Mouse (Mus musculus) heart, embryonic 13.5 days (tissue): ENCODE results near the gene Ccdc83. TPM values are rescaled to one million over a fixed set of nuclear protein-coding genes. Genes with fewer than 3 reads are reported as not detected.
"Not testable (repeated sequence)": the region's sequence is repeated elsewhere in the genome, so short reads cannot be mapped to it uniquely, and the experiment has no call there.

Experiments used
- ATAC-seq: fragments of 200-750 bp; cut with Nextera tagmentation; 2 replicates; pipeline ENCODE4 v1.8.0; 2017; ENCODE audit warnings: moderate TSS enrichment; ENCODE audit not compliant: insufficient number of reproducible peaks, low FRiP score, low TSS enrichment; ENCODE audit errors: extremely low read depth
- H3K27ac ChIP-seq: fragments of 300-500 bp; sonication (generic); replicated peaks from 2 replicates; pipeline ENCODE4 v1.5.1; 2015; ENCODE audit warnings: moderate library complexity, mild to moderate bottlenecking, inconsistent platforms
- H3K27me3 ChIP-seq: fragments of 300-500 bp; sonication (generic); replicated peaks from 2 replicates; pipeline ENCODE4 v1.6.1; 2015; ENCODE audit warnings: mild to moderate bottlenecking, inconsistent platforms
- H3K36me3 ChIP-seq: fragments of 300-500 bp; sonication (generic); 2 replicates; pipeline ENCODE4 v1.6.1; 2015; ENCODE audit warnings: mild to moderate bottlenecking, inconsistent platforms
- H3K4me1 ChIP-seq: fragments of 300-500 bp; sonication (generic); 2 replicates; pipeline ENCODE4 v1.6.1; 2015; ENCODE audit warnings: inconsistent platforms
- H3K4me2 ChIP-seq: fragments of 300-500 bp; sonication (generic); 2 replicates; pipeline ENCODE4 v1.6.1; 2015; ENCODE audit warnings: inconsistent platforms, mild to moderate bottlenecking, moderate library complexity
- H3K4me3 ChIP-seq: fragments of 300-500 bp; sonication (generic); 2 replicates; pipeline ENCODE4 v1.5.1; 2015; ENCODE audit warnings: moderate library complexity, mild to moderate bottlenecking, inconsistent platforms
- H3K9ac ChIP-seq: fragments of 300-500 bp; sonication (generic); 2 replicates; pipeline ENCODE4 v1.6.1; 2015; ENCODE audit warnings: inconsistent platforms, mild to moderate bottlenecking, moderate library complexity
- H3K9me3 ChIP-seq: fragments of 300-500 bp; sonication (generic); 2 replicates; pipeline ENCODE4 v1.6.1; 2016; ENCODE audit warnings: inconsistent platforms
- WGBS: fragments of 180-500 bp; shearing (Covaris S2); methylation state at CpG from one replicate; pipeline ENCODE4 v1.1.7; 2015; ENCODE audit warnings: mixed read lengths; 5-methylcytosine and 5-hydroxymethylcytosine counted together
- polyA plus RNA-seq: library from polyadenylated mRNA; unstranded; fragments of >200 nt; fragmentation: Nextera tagmentation; extraction: Ambion mirVana; gene quantifications from 2 replicates; pipeline ENCODE4 v1.2.1, GENCODE M21; 2015

Gene Ccdc83
- polyA plus RNA-seq, 1 experiment from 2014 or later, result not detected

DNA sequence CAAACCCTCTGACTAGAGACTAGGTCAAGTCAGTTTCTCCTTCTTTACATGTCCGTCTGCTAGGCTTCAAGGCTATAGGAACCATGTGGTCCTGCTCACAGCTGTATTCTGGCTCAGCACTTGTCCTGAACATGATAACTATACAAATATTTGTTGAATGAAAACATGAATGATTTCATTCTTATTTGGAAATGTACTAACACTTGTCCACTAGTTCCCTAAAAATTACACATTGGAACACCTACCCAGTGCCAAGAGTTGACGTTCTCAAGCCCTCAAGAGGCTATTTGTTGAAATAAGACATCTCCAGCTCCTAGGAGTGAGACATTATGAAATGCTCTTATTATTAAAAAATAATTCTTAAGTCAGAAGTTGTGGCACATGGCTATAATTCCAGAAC lies 6.9 kb downstream of the Ccdc83 start:
- 69% methylated on average over 2 of the region's 2 CpGs for WGBS

DNA sequence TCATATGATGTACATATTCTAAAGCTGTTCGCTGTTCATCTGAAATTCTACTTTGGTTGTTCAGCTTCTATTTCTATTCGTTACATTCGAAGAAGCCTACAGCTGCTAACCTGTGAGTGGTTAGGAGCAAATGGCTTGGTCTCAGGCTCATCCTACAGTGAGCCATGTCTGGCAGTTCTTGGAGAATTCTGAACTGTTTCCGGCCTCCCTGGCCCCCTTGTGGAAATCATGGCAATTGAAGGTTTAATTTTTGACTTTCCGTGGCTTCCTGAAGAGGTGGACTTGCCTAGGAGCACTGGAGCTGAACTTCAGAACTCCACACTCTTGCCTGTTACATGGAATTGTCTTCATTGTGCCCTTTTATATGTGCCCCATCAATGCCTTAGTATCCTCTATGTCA lies 12.6 kb downstream of the Ccdc83 start:
- no peaks in the 10 kb centered on the region for H3K9me3 ChIP-seq
- no peak overlapping the region for H3K27ac ChIP-seq
- no peaks in the 10 kb centered on the region for H3K4me1 ChIP-seq
- no peak for ATAC-seq
- no peak overlapping the region for H3K4me3 ChIP-seq
- WGBS, result 55% methylated on average over 5 of the region's 5 CpGs
- no peaks in the 10 kb centered on the region for H3K27me3 ChIP-seq
- H3K4me2 ChIP-seq, result no peak overlapping the region
- H3K9ac ChIP-seq, result no peak overlapping the region
- no peaks in the 10 kb centered on the region for H3K36me3 ChIP-seq

More for the DNA sequence above, 6.9 kb downstream of the Ccdc83 start:
- no peaks in the 10 kb centered on the region for H3K4me1 ChIP-seq
- H3K9me3 ChIP-seq, result no peaks in the 10 kb centered on the region
- no peak overlapping the region for H3K27ac ChIP-seq
- H3K4me3 ChIP-seq, result no peak overlapping the region
- no peak overlapping the region for H3K9ac ChIP-seq
- no peaks in the 10 kb centered on the region for H3K27me3 ChIP-seq
- no peak for ATAC-seq
- no peaks in the 10 kb centered on the region for H3K36me3 ChIP-seq
- H3K4me2 ChIP-seq, result no peak overlapping the region

GRCm38 (mm10) chr7:90243643-90244042 lies 21.9 kb downstream of the Ccdc83 start:
- no peak overlapping the region for H3K4me2 ChIP-seq
- no peaks in the 10 kb centered on the region for H3K4me1 ChIP-seq
- ATAC-seq, result no peak
- no peaks in the 10 kb centered on the region for H3K27me3 ChIP-seq
- no peak overlapping the region for H3K4me3 ChIP-seq
- WGBS, result 58% methylated on average over 5 of the region's 5 CpGs
- no peak overlapping the region for H3K27ac ChIP-seq
- no peaks in the 10 kb centered on the region for H3K36me3 ChIP-seq
- no peaks in the 10 kb centered on the region for H3K9me3 ChIP-seq
- no peak overlapping the region for H3K9ac ChIP-seq

DNA sequence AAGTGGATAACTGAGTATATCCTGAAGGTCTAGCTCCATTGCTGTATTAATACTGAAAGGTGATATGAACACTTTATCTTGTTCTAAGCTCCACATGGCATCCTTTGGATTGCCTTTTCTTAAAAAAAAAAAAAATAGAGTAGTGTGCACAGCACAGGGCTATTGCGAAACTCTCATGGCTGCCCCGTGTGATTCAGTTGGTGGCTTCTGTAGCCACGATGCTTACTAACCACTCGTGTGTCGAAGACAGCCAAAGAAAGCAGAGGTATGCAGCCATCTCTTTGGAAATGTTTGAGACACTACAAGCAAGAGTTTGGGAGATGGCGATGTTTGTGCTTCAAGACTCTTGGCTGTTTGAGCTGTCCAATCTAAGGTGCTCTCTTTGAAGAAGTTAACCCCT lies 22.4 kb downstream of the Ccdc83 start:
- Histone ChIP-seq H3K27me3 (no peaks in the 10 kb centered on the region), H3K9me3 (no peaks in the 10 kb centered on the region), H3K4me3 (no peak overlapping the region), H3K9ac (no peak overlapping the region), H3K27ac (no peak overlapping the region), H3K36me3 (no peaks in the 10 kb centered on the region), H3K4me1 (no peaks in the 10 kb centered on the region), H3K4me2 (no peak overlapping the region)
- 78% methylated on average over 6 of the region's 6 CpGs for WGBS
- ATAC-seq, result no peak

GRCm38 (mm10) chr7:90236289-90236905 lies 29.2 kb downstream of the Ccdc83 start:
- no peak overlapping the region for H3K4me3 ChIP-seq
- ATAC-seq, result no peak
- H3K36me3 ChIP-seq, result no peaks in the 10 kb centered on the region
- H3K4me2 ChIP-seq, result no peak overlapping the region
- H3K27me3 ChIP-seq, result no peaks in the 10 kb centered on the region
- no peaks in the 10 kb centered on the region for H3K9me3 ChIP-seq
- no peaks in the 10 kb centered on the region for H3K4me1 ChIP-seq
- WGBS, result 58% methylated on average over 4 of the region's 4 CpGs
- no peak overlapping the region for H3K27ac ChIP-seq
- H3K9ac ChIP-seq, result no peak overlapping the region

DNA sequence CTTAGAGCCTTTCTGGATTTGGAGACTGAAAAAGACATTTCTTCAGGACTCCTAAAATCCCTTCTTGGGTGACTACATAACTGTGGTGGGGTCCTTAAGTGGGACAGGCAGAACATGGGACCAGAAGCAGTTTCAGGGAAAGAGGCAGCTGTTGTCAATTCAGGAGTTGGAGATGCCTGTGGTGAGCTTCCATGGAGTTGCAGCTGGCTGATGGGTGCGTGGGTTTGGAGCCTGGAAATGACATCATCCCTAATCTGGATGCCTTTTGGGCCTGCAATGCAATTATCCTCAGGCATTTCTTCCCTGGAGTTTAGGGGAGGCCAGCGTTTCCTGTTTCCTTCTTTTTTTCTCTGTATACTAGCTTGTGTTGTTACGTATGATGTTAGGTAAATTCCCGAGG lies 31.7 kb downstream of the Ccdc83 start:
- Histone ChIP-seq H3K36me3 (no peaks in the 10 kb centered on the region), H3K9ac (no peak overlapping the region), H3K27me3 (no peaks in the 10 kb centered on the region), H3K9me3 (no peaks in the 10 kb centered on the region), H3K4me2 (no peak overlapping the region), H3K27ac (peak overlapping the region; percentile 42; the same call in 1 of the 2 replicates), H3K4me1 (no peaks in the 10 kb centered on the region), H3K4me3 (no peak overlapping the region)
- 38% methylated on average over 4 of the region's 4 CpGs for WGBS
- ATAC-seq, result no peak

DNA sequence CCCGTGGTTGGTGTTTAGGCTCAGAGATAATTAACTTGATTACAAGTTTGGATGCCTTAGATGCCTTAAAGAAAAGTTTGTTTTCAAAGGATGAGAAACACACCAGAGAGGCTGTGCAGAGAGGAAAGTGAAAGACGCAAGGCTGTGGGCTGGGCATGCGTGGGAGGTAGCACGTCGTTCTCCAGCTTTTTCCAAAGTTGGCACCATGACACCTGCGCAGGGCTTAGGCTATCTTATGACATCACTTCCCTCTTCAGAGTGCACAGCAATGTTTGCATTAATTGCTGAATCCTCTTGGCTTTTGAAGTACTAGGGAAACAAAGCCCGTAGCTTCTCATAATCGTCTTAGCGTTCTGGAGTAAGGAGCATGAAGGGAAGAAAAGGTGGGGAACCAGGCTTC lies 34.1 kb downstream of the Ccdc83 start:
- no peaks in the 10 kb centered on the region for H3K4me1 ChIP-seq
- H3K9me3 ChIP-seq, result no peaks in the 10 kb centered on the region
- H3K4me2 ChIP-seq, result no peak overlapping the region
- H3K4me3 ChIP-seq, result no peak overlapping the region
- H3K27ac ChIP-seq, result no peak overlapping the region
- no peak overlapping the region for H3K9ac ChIP-seq
- WGBS, result 69% methylated on average over 9 of the region's 9 CpGs
- no peak for ATAC-seq
- H3K36me3 ChIP-seq, result no peaks in the 10 kb centered on the region
- H3K27me3 ChIP-seq, result no peaks in the 10 kb centered on the region

- H3K4me2 ChIP-seq, H3K4me1 ChIP-seq, H3K27me3 ChIP-seq, H3K36me3 ChIP-seq, H3K27ac ChIP-seq, ATAC-seq, H3K9me3 ChIP-seq, H3K9ac ChIP-seq, H3K4me3 ChIP-seq: not testable (repeated sequence)
Observed at GRCm38 (mm10) chr7:90228884-90229283, 36.7 kb downstream of the Ccdc83 start.

- Histone ChIP-seq H3K27me3 (no peaks in the 10 kb centered on the region), H3K4me1 (no peaks in the 10 kb centered on the region), H3K9ac (no peak overlapping the region), H3K36me3 (no peaks in the 10 kb centered on the region), H3K9me3 (no peaks in the 10 kb centered on the region), H3K4me2 (no peak overlapping the region), H3K4me3 (no peak overlapping the region), H3K27ac (no peak overlapping the region)
- WGBS, result 73% methylated on average over 4 of the region's 4 CpGs
- ATAC-seq, result no peak
Observed at GRCm38 (mm10) chr7:90228075-90228474, 37.5 kb downstream of the Ccdc83 start.

- H3K4me3 ChIP-seq, result no peak overlapping the region
- H3K27me3 ChIP-seq, result no peaks in the 10 kb centered on the region
- no peak for ATAC-seq
- 70% methylated on average over 2 of the region's 2 CpGs for WGBS
- H3K27ac ChIP-seq, result no peak overlapping the region
- H3K4me1 ChIP-seq, result no peaks in the 10 kb centered on the region
- no peak overlapping the region for H3K9ac ChIP-seq
- no peaks in the 10 kb centered on the region for H3K36me3 ChIP-seq
- no peak overlapping the region for H3K4me2 ChIP-seq
- H3K9me3 ChIP-seq, result no peaks in the 10 kb centered on the region
Observed at GRCm38 (mm10) chr7:90221487-90221886, 44.1 kb downstream of the Ccdc83 start.

- Histone ChIP-seq H3K27me3 (no peaks in the 10 kb centered on the region), H3K4me2 (no peak overlapping the region), H3K4me3 (no peak overlapping the region), H3K4me1 (no peaks in the 10 kb centered on the region), H3K9me3 (no peaks in the 10 kb centered on the region), H3K9ac (no peak overlapping the region), H3K27ac (no peak overlapping the region), H3K36me3 (no peaks in the 10 kb centered on the region)
- 62% methylated on average over 5 of the region's 5 CpGs for WGBS
- no peak for ATAC-seq
Observed at GRCm38 (mm10) chr7:90218122-90218521, 47.5 kb downstream of the Ccdc83 start.

DNA sequence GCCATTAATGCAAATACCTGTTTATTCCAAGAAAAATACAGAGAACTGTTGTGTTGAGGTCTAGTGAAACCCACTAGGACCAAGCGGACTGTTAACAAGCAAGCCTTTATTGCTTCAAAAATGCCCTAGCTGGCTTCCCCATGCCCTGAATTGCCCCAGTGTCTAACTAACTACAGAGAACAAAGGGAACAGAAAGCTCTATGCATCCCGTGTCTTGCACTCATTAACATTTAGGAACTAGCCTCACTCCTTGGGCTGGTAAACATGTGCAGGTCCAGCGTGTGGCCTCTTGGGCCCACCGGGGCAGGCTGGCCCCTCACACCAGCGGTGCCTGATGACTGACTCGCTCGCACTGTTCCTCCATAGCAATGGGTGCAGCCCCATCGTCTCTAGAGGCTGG lies 49.1 kb downstream of the Ccdc83 start:
- Histone ChIP-seq H3K4me1 (no peaks in the 10 kb centered on the region), H3K27me3 (no peaks in the 10 kb centered on the region), H3K4me3 (no peak overlapping the region), H3K4me2 (no peak overlapping the region), H3K9ac (no peak overlapping the region), H3K27ac (no peak overlapping the region), H3K36me3 (no peaks in the 10 kb centered on the region), H3K9me3 (no peaks in the 10 kb centered on the region)
- no peak for ATAC-seq
- WGBS, result 72% methylated on average over 8 of the region's 8 CpGs
